Mouse (Mus musculus): Measurements from ENCODE around the gene Ubxn1.

- no peak for TF ChIP-seq CTCF (IDR thresholded peaks at IDR 0.05; ENCODE audit: control insufficient read depth, insufficient read depth, insufficient read length)
- peak; percentile 57 for TF ChIP-seq MAX (IDR thresholded peaks at IDR 0.05)
Measured at GRCm38 (mm10) chr19:8871267-8872186, at the start of gene Ubxn1.

All from C2C12 (cell line).